In genomic region chr9:27153861-27154260, GRCm38 (mm10) we compare ENCODE assay signal across 10 mouse cellular contexts. TPM values are rescaled to one million over a fixed set of nuclear protein-coding genes. Genes with fewer than 3 reads are reported as not detected.
A peak's percentile ranks its signal among the peaks of the same experiment; 100 is the strongest.
DNase-seq lines count a peak whose midpoint lies in the region; ATAC-seq lines count a peak whose summit lies in the region.
"Had no signal": no experiment of that assay in that cellular context is flagged by ENCODE, and none has a peak within 500 bp of the region (broad histone marks: within the 10 kb centered on the region; RNA-seq: fewer than 3 reads in every experiment).

No protein-coding gene starts in this region.

- H3K27ac ChIP-seq in heart, embryonic 11.5 days (ENCODE audit: low read depth, low read length): no peak overlapping the region
- no peak overlapping the region for H3K27ac ChIP-seq in forebrain, embryonic 16.5 days (ENCODE audit: low read length)
- 0 out of 2 replicates have a peak overlapping the region, but pooled peaks have one; percentile 92 for H3K27ac ChIP-seq in midbrain, embryonic 12.5 days (replicated peaks)

- H3K9me3 ChIP-seq in heart, embryonic 11.5 days (replicated peaks; ENCODE audit: control insufficient read depth, low read length): no peaks in the 10 kb centered on the region
- H3K9me3 ChIP-seq in forebrain, embryonic 16.5 days (ENCODE audit: control insufficient read depth, low read length): no peaks in the 10 kb centered on the region
- H3K9me3 ChIP-seq in midbrain, embryonic 12.5 days: no peaks in the 10 kb centered on the region

- H3K27me3 ChIP-seq in heart, embryonic 11.5 days (ENCODE audit: control insufficient read depth, insufficient read depth, low read length): no peaks in the 10 kb centered on the region
- H3K27me3 ChIP-seq in forebrain, embryonic 16.5 days (replicated peaks; ENCODE audit: control insufficient read depth, insufficient read depth, low read length): no peaks in the 10 kb centered on the region
- no peaks in the 10 kb centered on the region for H3K27me3 ChIP-seq in midbrain, embryonic 12.5 days

- no peak for ATAC-seq in heart, embryonic 11.5 days (replicated peaks; ENCODE audit: insufficient number of reproducible peaks, low FRiP score, low TSS enrichment)
- ATAC-seq in forebrain, embryonic 16.5 days: no peak
- no peak for ATAC-seq in midbrain, embryonic 12.5 days (ENCODE audit: low FRiP score, low read depth)

- H3K4me2 ChIP-seq in heart, embryonic 11.5 days: peak overlapping the region; percentile 79
- peak overlapping the region; percentile 83 for H3K4me2 ChIP-seq in forebrain, embryonic 16.5 days (ENCODE audit: low read length)
- peak overlapping the region; percentile 69 for H3K4me2 ChIP-seq in midbrain, embryonic 12.5 days (replicated peaks)

- no peak for DNase-seq in heart, postnatal 4 days
- DNase-seq in Muller cell, postnatal 12 days (ENCODE audit: inconsistent ontology term): peak; percentile 55
- DNase-seq in right cerebral cortex, adult 2 months (ENCODE audit: low spot score in 2 of 2): no peak
- no peak for DNase-seq in adrenal gland, postnatal 10 days
- DNase-seq in gastrocnemius, adult 8-10 months (ENCODE audit: low spot score in 2 of 2): no peak

- no peak overlapping the region for H3K9ac ChIP-seq in heart, embryonic 11.5 days (ENCODE audit: low read depth, low read length)
- H3K9ac ChIP-seq in forebrain, embryonic 16.5 days (replicated peaks; ENCODE audit: low read depth, low read length): no peak overlapping the region; the same call in 1 of the 2 replicates
- peak overlapping the region; percentile 75 for H3K9ac ChIP-seq in midbrain, embryonic 12.5 days (replicated peaks)

- no peaks in the 10 kb centered on the region for H3K36me3 ChIP-seq in heart, embryonic 11.5 days (ENCODE audit: control insufficient read depth, insufficient read depth, low read length)
- no peaks in the 10 kb centered on the region for H3K36me3 ChIP-seq in forebrain, embryonic 16.5 days (ENCODE audit: control insufficient read depth, insufficient read depth)
- no peaks in the 10 kb centered on the region for H3K36me3 ChIP-seq in midbrain, embryonic 12.5 days

- H3K4me3 ChIP-seq in heart, embryonic 11.5 days (ENCODE audit: low read depth, low read length): no peak overlapping the region
- H3K4me3 ChIP-seq in forebrain, embryonic 16.5 days (replicated peaks; ENCODE audit: low read length): peak overlapping the region; percentile 84
- H3K4me3 ChIP-seq in midbrain, embryonic 12.5 days: peak overlapping the region; percentile 77
- H3K4me3 ChIP-seq: erythroblast, embryonic 14.5 days; megakaryocyte, embryonic 14.5 days had no signal

- H3K4me1 ChIP-seq in heart, embryonic 11.5 days (ENCODE audit: control insufficient read depth, insufficient read depth, low read length): peaks cover 14% of the 10 kb centered on the region
- peaks cover 32% of the 10 kb centered on the region for H3K4me1 ChIP-seq in forebrain, embryonic 16.5 days (replicated peaks; ENCODE audit: control insufficient read depth, insufficient read depth, low read length)
- H3K4me1 ChIP-seq in midbrain, embryonic 12.5 days: peaks cover 56% of the 10 kb centered on the region

- 74% methylated on average over 4 of the region's 4 CpGs for WGBS in heart, embryonic 11.5 days (ENCODE audit: insufficient replicate concordance)
- whole genome bisulfite sequencing in forebrain, embryonic 16.5 days: 30% methylated on average over 4 of the region's 4 CpGs
- WGBS in midbrain, embryonic 12.5 days: 48% methylated on average over 4 of the region's 4 CpGs

RNA-seq across cellular contexts. Expression of gene Jam3, which starts 1.4 kb away (rescaled TPM):
- polyA plus RNA-seq in heart, embryonic 11.5 days (2014; fragmentation: Nextera tagmentation; extraction: Ambion mirVana): 50.1 and 56.1 TPM in 2 replicates
- 10 to 100 TPM; 17.3 to 22.5 TPM for total RNA-seq in heart, postnatal 4 days (2021)
- polyA plus RNA-seq in forebrain, embryonic 16.5 days (2015; fragmentation: Nextera tagmentation; extraction: Ambion mirVana): 60.2 and 62.2 TPM in 2 replicates
- 137 and 144 TPM in 2 replicates for polyA plus RNA-seq in midbrain, embryonic 12.5 days (2016; fragmentation: Nextera tagmentation; extraction: Ambion mirVana)
- 10 to 100 TPM; 31.2 to 35.0 TPM for total RNA-seq in adrenal gland, postnatal 10 days (2021)
- total RNA-seq in gastrocnemius, adult 8-10 months (2022): 1 to 10 TPM; 4.6 to 7.1 (median 5.2) TPM
